Mouse (Mus musculus) C2C12 (cell line): ENCODE measurements around the gene Fam53b. TPM values are rescaled to one million over a fixed set of nuclear protein-coding genes. Genes with fewer than 3 reads are reported as not detected.

Experiments
- H3K27me3 ChIP-seq: one replicate; pipeline ENCODE4 v1.6.1; 2011; ENCODE audit not compliant: control insufficient read depth, insufficient read depth, insufficient read length
- H3K36me3 ChIP-seq: one replicate; pipeline ENCODE4 v1.6.1; 2011; ENCODE audit not compliant: control insufficient read depth, insufficient read depth
- H3K4me3 ChIP-seq: one replicate; pipeline ENCODE4 v1.5.1; 2011; ENCODE audit warnings: mild to moderate bottlenecking, control low read depth; ENCODE audit not compliant: poor library complexity, insufficient read depth, severe bottlenecking
- H3K79me2 ChIP-seq: one replicate; pipeline ENCODE4 v1.6.1; 2011; ENCODE audit not compliant: control insufficient read depth, insufficient read depth
- H3K79me3 ChIP-seq: one replicate; pipeline ENCODE4 v1.6.1; 2011; ENCODE audit warnings: low read depth, control low read depth
- H3ac ChIP-seq: one replicate; pipeline ENCODE3; 2011; ENCODE audit warnings: low read depth; ENCODE audit not compliant: control insufficient read depth, insufficient read length
- CEBPB ChIP-seq: IDR thresholded peaks from one replicate; pipeline ENCODE4 v1.6.1; 2011; ENCODE audit warnings: low read depth, mild to moderate bottlenecking, control low read depth, moderate library complexity
- CTCF ChIP-seq: IDR thresholded peaks from one replicate; pipeline ENCODE4 v1.5.1; 2011; ENCODE audit not compliant: control insufficient read depth, insufficient read depth, insufficient read length
- FOSL1 ChIP-seq: IDR thresholded peaks from one replicate; pipeline ENCODE4 v1.8.0; 2011; ENCODE audit warnings: mild to moderate bottlenecking, low read length; ENCODE audit not compliant: poor library complexity, insufficient read depth, severe bottlenecking
- MAX ChIP-seq: IDR thresholded peaks from one replicate; pipeline ENCODE4 v1.6.1; 2011; ENCODE audit warnings: mild to moderate bottlenecking, control low read depth
- MYOD1 ChIP-seq: IDR thresholded peaks from one replicate; pipeline ENCODE4 v1.6.1; 2011; ENCODE audit warnings: low read depth; ENCODE audit not compliant: control insufficient read depth, insufficient read length
- MYOG ChIP-seq: IDR thresholded peaks from one replicate; pipeline ENCODE4 v1.6.1; 2011; ENCODE audit not compliant: control insufficient read depth, insufficient read length; ENCODE audit errors: extremely low read depth
- USF1 ChIP-seq: IDR thresholded peaks from one replicate; pipeline ENCODE4 v1.6.1; 2011; ENCODE audit warnings: low read depth, mild to moderate bottlenecking, control low read depth, moderate library complexity
- polyA plus RNA-seq: library from polyadenylated mRNA; unstranded; fragments of >200 nt; fragmentation: generic; extraction: Trizol; gene quantifications from one replicate; pipeline ENCODE4 v1.2.1, GENCODE M21; 2012; ENCODE audit warnings: missing spikeins

The Fam53b gene
- polyA plus RNA-seq, 1 experiment = 3.2 TPM

DNA sequence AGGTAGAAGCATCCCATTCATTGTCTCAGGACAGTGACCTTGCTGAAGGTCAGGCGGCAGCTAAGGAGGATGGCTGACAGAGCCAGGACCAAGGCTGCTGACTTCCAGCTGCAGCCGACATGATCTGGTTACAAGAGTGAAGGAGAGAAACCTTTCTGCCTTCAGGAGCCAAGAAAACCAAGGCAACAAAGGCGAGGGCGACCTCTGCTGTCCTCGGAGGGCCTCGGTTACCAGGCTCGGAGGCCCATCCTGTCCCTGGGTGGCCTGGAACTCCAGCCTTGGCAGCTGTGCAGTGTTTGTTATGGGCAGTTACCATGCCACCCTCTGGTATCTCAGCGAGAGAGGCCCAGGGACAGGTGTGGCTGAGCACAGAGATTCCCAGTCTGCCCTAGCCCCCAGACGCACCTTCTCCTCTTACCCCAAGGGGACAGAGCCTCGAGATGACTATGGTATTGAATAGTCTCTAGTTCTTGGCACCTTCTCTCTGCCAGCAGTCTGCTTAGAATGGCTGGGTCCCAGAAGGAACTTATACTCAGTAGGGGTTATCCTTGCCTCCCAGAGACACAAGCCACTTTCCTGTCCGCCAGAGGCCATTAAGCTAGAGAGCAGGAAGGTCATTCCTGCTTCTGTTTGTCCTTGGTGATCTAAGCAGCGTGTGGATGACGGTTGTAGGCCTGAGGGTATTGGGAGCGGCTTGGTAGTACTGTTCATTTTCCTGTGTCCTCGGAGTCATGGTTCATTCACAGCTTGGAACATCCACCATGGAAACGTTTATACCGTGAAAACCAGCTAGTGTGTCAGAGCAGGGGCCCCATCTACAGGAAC lies 139.5 kb downstream of the Fam53b start:
- no peaks in the 10 kb centered on the region for H3K27me3 ChIP-seq
- H3ac ChIP-seq = no peak overlapping the region
- H3K79me3 ChIP-seq = no peaks in the 10 kb centered on the region
- no peak for TF ChIP-seq MYOD1
- TF ChIP-seq CTCF = peak; percentile 57
- H3K79me2 ChIP-seq = no peaks in the 10 kb centered on the region
- H3K4me3 ChIP-seq = no peak overlapping the region
- H3K36me3 ChIP-seq = no peaks in the 10 kb centered on the region

DNA sequence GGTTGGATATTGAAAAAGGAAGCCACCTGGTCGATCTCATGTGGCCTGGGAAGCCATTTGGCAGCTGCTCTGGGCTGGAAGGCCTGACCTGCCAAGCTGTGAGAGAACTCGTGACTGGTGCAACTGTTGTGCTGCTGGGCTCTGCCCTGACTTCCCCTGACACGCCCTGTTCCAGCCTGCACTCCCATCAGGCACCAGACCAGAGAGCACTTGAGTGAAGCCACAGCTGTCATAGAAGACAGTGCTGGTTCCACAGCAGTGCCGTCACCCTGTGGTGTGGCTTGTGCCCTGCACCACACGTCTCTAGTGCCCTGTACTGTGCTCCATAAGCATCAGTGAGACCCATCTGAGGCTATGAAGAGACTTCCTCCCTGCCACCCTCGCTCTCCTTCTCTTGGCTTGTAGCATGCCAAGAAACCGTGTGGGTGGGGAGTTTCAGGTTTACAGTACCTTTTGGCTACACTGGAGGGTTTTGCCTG lies 141.2 kb downstream of the Fam53b start:
- no peaks in the 10 kb centered on the region for H3K27me3 ChIP-seq
- H3K79me2 ChIP-seq = no peaks in the 10 kb centered on the region
- TF ChIP-seq MAX (no peak), MYOD1 (peak; percentile 25)
- no peaks in the 10 kb centered on the region for H3K79me3 ChIP-seq
- no peaks in the 10 kb centered on the region for H3K36me3 ChIP-seq
- H3K4me3 ChIP-seq = no peak overlapping the region
- H3ac ChIP-seq = no peak overlapping the region

GRCm38 (mm10) chr7:132670863-132671165 lies 142.9 kb downstream of the Fam53b start:
- no peaks in the 10 kb centered on the region for H3K79me2 ChIP-seq
- no peak overlapping the region for H3K4me3 ChIP-seq
- TF ChIP-seq CTCF (no peak), CEBPB (no peak), FOSL1 (no peak), MYOD1 (no peak), USF1 (no peak), MAX (no peak), MYOG (no peak)
- no peaks in the 10 kb centered on the region for H3K27me3 ChIP-seq
- H3ac ChIP-seq = no peak overlapping the region
- H3K36me3 ChIP-seq = no peaks in the 10 kb centered on the region
- H3K79me3 ChIP-seq = no peaks in the 10 kb centered on the region

- no peak overlapping the region for H3ac ChIP-seq
- H3K79me2 ChIP-seq = no peaks in the 10 kb centered on the region
- TF ChIP-seq FOSL1 (no peak), USF1 (no peak), MAX (no peak), MYOG (no peak)
- no peaks in the 10 kb centered on the region for H3K79me3 ChIP-seq
- H3K36me3 ChIP-seq = no peaks in the 10 kb centered on the region
- H3K4me3 ChIP-seq = no peak overlapping the region
- no peaks in the 10 kb centered on the region for H3K27me3 ChIP-seq
Observed at GRCm38 (mm10) chr7:132669999-132670862, 143.5 kb downstream of the Fam53b start.

- Histone ChIP-seq H3K79me3 (no peaks in the 10 kb centered on the region), H3ac (no peak overlapping the region), H3K36me3 (no peaks in the 10 kb centered on the region), H3K79me2 (no peaks in the 10 kb centered on the region), H3K27me3 (no peaks in the 10 kb centered on the region), H3K4me3 (no peak overlapping the region)
- no peak for TF ChIP-seq MYOG
- TF ChIP-seq FOSL1 = no peak
- TF ChIP-seq CTCF = no peak
- TF ChIP-seq MAX = no peak
- no peak for TF ChIP-seq CEBPB
- no peak for TF ChIP-seq MYOD1
- TF ChIP-seq USF1 = no peak
Observed at GRCm38 (mm10) chr7:132668604-132669003, 145.1 kb downstream of the Fam53b start.

- Histone ChIP-seq H3K79me2 (no peaks in the 10 kb centered on the region), H3K27me3 (no peaks in the 10 kb centered on the region), H3K4me3 (no peak overlapping the region), H3K79me3 (no peaks in the 10 kb centered on the region), H3K36me3 (no peaks in the 10 kb centered on the region), H3ac (no peak overlapping the region)
- TF ChIP-seq MYOD1 = no peak
- no peak for TF ChIP-seq CTCF
- no peak for TF ChIP-seq MAX
- no peak for TF ChIP-seq MYOG
- no peak for TF ChIP-seq FOSL1
- no peak for TF ChIP-seq CEBPB
- no peak for TF ChIP-seq USF1
Observed at GRCm38 (mm10) chr7:132666516-132666915, 147.2 kb downstream of the Fam53b start.
